Mouse (Mus musculus) kidney, embryonic 16.5 days (tissue): ENCODE results near the gene Folr1. TPM values are rescaled to one million over a fixed set of nuclear protein-coding genes. Genes with fewer than 3 reads are reported as not detected.

ENCODE experiments used
- ATAC-seq: fragments of 200-750 bp; cut with Nextera tagmentation; 2 replicates; pipeline ENCODE4 v1.8.0; 2017; ENCODE audit warnings: moderate TSS enrichment; ENCODE audit not compliant: low FRiP score, low TSS enrichment
- H3K27ac ChIP-seq: fragments of 300-500 bp; sonication (generic); 2 replicates; pipeline ENCODE4 v1.5.1; 2014; ENCODE audit warnings: low read length
- H3K27me3 ChIP-seq: fragments of 300-500 bp; sonication (generic); 2 replicates; pipeline ENCODE4 v1.6.1; 2014; ENCODE audit warnings: low read length, control low read depth, mixed read lengths; ENCODE audit not compliant: insufficient read depth
- H3K36me3 ChIP-seq: fragments of 300-500 bp; sonication (generic); 2 replicates; pipeline ENCODE4 v1.6.1; 2014; ENCODE audit warnings: low read length, control low read depth, mixed read lengths; ENCODE audit not compliant: insufficient read depth
- H3K4me1 ChIP-seq: fragments of 300-500 bp; sonication (generic); 2 replicates; pipeline ENCODE4 v1.6.1; 2014; ENCODE audit warnings: low read length, control low read depth, mixed read lengths; ENCODE audit not compliant: insufficient read depth
- H3K4me2 ChIP-seq: fragments of 300-500 bp; sonication (generic); replicated peaks from 2 replicates; pipeline ENCODE4 v1.6.1; 2014; ENCODE audit warnings: low read depth, low read length
- H3K4me3 ChIP-seq: fragments of 300-500 bp; sonication (generic); 2 replicates; pipeline ENCODE4 v1.5.1; 2014; ENCODE audit warnings: mild to moderate bottlenecking, low read length
- H3K9ac ChIP-seq: fragments of 300-500 bp; sonication (generic); replicated peaks from 2 replicates; pipeline ENCODE4 v1.6.1; 2014; ENCODE audit warnings: low read length
- H3K9me3 ChIP-seq: fragments of 300-500 bp; sonication (generic); 2 replicates; pipeline ENCODE4 v1.6.1; 2016; ENCODE audit warnings: low read length, control low read depth
- WGBS: fragments of 180-500 bp; shearing (Covaris S2); extraction: QIAGEN DNeasy Blood & Tissue Kit; methylation state at CpG from one replicate; pipeline ENCODE4 v1.1.7; 2014; 5-methylcytosine and 5-hydroxymethylcytosine counted together
- polyA plus RNA-seq: library from polyadenylated mRNA; unstranded; fragments of >200 nt; fragmentation: Nextera tagmentation; extraction: Ambion mirVana; gene quantifications from 2 replicates; pipeline ENCODE4 v1.2.1, GENCODE M21; 2015

The Folr1 gene
- polyA plus RNA-seq, result 82.5 and 98.0 TPM in 2 replicates

DNA sequence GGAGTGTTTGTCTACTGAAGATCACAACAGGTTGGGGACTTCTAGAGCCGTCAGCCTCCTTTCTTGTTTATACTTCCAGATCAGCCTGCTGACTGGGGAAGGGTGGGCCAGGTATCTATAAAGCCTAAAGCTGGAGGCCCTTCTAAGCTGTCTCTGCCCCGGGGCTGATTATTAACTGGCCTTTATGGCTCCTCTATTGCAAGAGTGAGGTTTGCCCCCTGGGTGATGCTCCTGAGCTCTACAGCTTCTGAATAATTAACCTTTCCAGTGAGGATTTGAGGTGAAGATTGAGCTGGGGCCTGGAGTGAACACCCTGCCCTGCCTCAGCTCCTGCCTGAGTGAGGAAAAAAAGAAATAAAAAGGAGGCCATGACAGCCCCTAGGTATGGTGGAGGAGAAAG lies at the start of gene Folr1:
Gene Folr1, minus strand, starts transcription at position 160 of the 400 bp plus-strand sequence.
- H3K4me1 ChIP-seq, result peaks cover 18% of the 10 kb centered on the region
- WGBS, result 46% methylated on average over 2 of the region's 2 CpGs
- no peaks in the 10 kb centered on the region for H3K27me3 ChIP-seq
- peak within 1 kb of the TSS; percentile 40 for H3K4me2 ChIP-seq
- H3K36me3 ChIP-seq, result no peaks in the 10 kb centered on the region
- H3K4me3 ChIP-seq, result peak within 1 kb of the TSS; percentile 16
- peak within 1 kb of the TSS; percentile 80 for H3K27ac ChIP-seq
- no peaks in the 10 kb centered on the region for H3K9me3 ChIP-seq
- peak within 1 kb of the TSS; percentile 42 for H3K9ac ChIP-seq
- peak; percentile 78; the same call in 1 of the 2 replicates for ATAC-seq

DNA sequence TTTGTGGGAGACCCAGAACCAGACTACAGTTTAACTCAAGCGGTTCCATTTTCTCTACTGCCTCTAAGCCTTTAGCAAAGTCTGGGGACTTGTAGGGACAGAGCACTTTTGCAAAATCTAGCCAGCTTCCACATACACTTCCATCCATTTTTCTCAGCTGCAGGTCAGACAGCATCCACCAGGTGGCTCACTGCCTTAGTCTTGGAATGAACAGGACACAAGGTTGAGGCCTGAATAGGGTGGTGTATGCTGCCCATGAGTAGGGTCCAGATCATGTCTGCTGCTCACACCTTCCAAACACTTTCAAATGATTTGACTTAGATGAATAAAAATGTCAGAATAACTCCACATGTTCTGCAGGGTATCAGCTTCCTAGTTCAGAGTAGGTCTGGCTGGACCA lies 47.5 kb upstream of the Folr1 start:
- H3K27me3 ChIP-seq, result no peaks in the 10 kb centered on the region
- no peak overlapping the region for H3K4me2 ChIP-seq
- WGBS, result 30% methylated on average over 1 of the region's 1 CpGs
- no peak overlapping the region for H3K27ac ChIP-seq
- H3K9ac ChIP-seq, result no peak overlapping the region
- no peak overlapping the region for H3K4me3 ChIP-seq
- H3K4me1 ChIP-seq, result no peaks in the 10 kb centered on the region
- peaks cover 24% of the 10 kb centered on the region for H3K36me3 ChIP-seq
- no peaks in the 10 kb centered on the region for H3K9me3 ChIP-seq
- peak; percentile 87 for ATAC-seq

DNA sequence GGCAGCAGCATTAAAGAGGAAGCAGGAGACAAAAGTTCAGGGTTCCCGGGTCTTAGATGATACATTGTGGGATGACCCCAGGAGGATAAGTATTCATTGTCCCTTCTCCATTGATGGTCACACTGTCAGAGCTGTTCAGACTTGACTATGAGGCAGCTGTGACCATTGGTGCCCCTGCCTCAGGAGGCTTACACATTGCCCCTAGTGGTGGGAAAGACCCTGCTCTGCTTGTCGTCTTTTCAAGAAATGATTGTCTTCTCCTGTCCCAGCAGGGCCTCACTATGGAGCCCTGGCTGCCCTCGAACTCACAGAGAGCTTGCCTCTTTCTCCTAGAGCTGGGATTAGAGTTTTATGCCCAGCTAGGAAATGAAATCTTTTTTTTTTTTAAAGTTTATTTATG lies 41.4 kb upstream of the Folr1 start:
- no peaks in the 10 kb centered on the region for H3K9me3 ChIP-seq
- no peaks in the 10 kb centered on the region for H3K27me3 ChIP-seq
- WGBS, result 69% methylated on average over 3 of the region's 3 CpGs
- peaks cover 10% of the 10 kb centered on the region; the same call in 1 of the 2 replicates for H3K4me1 ChIP-seq
- H3K4me2 ChIP-seq, result no peak overlapping the region
- ATAC-seq, result no peak
- peaks cover 50% of the 10 kb centered on the region for H3K36me3 ChIP-seq
- no peak overlapping the region for H3K27ac ChIP-seq
- no peak overlapping the region for H3K9ac ChIP-seq
- H3K4me3 ChIP-seq, result no peak overlapping the region

DNA sequence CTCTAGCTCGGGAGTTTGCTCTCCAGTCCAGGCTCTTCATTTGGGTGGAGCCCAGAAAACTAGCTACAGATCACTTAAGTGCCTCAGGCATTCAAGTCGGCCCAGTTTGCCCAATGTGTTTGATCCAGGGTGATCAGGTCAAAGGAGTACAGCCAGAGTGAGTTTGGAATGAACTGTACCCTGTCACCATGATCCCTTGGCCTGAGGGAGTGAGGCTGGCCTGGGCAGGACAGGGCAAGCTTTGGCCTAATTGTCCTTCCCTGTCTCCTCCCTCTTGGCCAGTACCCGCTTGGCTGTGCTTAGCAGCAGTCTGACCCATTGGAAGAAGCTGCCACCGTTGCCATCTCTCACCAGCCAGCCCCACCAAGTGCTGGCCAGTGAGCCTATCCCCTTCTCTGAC lies 39.5 kb upstream of the Folr1 start:
- peaks cover 45% of the 10 kb centered on the region for H3K36me3 ChIP-seq

DNA sequence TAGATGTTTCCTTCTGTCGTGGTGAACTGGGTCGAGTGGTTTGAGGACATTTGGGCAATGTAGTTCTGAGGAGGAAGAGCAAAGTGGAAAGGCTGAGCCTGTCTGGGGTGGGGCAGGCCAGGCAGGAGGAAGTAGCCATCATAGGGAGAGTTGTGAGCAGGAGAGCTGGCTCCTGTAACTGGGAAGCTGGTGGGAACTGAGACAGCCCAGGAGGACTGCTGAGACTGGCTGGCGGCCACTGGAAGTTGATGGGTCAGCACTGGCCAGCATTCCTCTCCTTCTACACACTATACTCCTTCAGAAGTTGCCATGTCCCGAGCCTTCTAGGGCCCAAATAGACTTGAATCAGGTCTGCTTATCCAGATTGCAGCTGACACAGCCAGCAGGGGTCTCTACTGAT lies 37.8 kb upstream of the Folr1 start:
- Histone ChIP-seq H3K4me1 (peaks cover 23% of the 10 kb centered on the region), H3K4me3 (no peak overlapping the region), H3K27me3 (no peaks in the 10 kb centered on the region), H3K9ac (peak overlapping the region; percentile 9; the same call in 1 of the 2 replicates), H3K36me3 (peaks cover 30% of the 10 kb centered on the region), H3K27ac (no peak overlapping the region), H3K4me2 (no peak overlapping the region), H3K9me3 (no peaks in the 10 kb centered on the region)
- no peak for ATAC-seq
- WGBS, result 62% methylated on average over 4 of the region's 4 CpGs

More for the DNA sequence above, 39.5 kb upstream of the Folr1 start:
- H3K4me3 ChIP-seq, result no peak overlapping the region
- WGBS, result 80% methylated on average over 4 of the region's 4 CpGs
- H3K4me2 ChIP-seq, result no peak overlapping the region
- peaks cover 19% of the 10 kb centered on the region for H3K4me1 ChIP-seq
- no peak overlapping the region for H3K27ac ChIP-seq
- no peaks in the 10 kb centered on the region for H3K27me3 ChIP-seq
- no peak overlapping the region for H3K9ac ChIP-seq
- H3K9me3 ChIP-seq, result no peaks in the 10 kb centered on the region
- no peak for ATAC-seq

DNA sequence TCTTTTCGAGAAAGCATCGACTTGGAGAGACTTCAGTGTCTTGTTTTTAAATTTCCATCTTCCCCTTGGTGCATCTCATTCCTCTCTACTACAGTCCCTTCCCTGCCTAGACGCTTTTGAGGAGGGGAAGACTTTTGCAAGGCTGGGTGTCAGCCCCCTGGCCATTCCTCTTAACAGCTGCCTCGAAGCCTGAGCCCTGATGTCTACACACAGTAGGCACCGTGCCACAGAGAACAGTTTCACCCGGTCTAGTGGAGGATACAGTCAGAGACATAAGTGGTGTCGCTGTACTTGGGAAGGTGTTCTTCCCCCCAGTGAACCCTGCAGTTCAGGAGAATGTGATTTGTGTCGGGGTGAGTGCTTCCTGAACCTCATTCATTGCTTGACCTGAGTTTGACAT lies 36.1 kb upstream of the Folr1 start:
- WGBS, result 58% methylated on average over 8 of the region's 8 CpGs
- Histone ChIP-seq H3K4me3 (peak overlapping the region; percentile 75), H3K4me1 (peaks cover 23% of the 10 kb centered on the region), H3K9ac (peak overlapping the region; percentile 91), H3K36me3 (peaks cover 29% of the 10 kb centered on the region), H3K4me2 (peak overlapping the region; percentile 73), H3K9me3 (no peaks in the 10 kb centered on the region), H3K27me3 (no peaks in the 10 kb centered on the region), H3K27ac (peak overlapping the region; percentile 97; the same call in 1 of the 2 replicates)
- ATAC-seq, result no peak

DNA sequence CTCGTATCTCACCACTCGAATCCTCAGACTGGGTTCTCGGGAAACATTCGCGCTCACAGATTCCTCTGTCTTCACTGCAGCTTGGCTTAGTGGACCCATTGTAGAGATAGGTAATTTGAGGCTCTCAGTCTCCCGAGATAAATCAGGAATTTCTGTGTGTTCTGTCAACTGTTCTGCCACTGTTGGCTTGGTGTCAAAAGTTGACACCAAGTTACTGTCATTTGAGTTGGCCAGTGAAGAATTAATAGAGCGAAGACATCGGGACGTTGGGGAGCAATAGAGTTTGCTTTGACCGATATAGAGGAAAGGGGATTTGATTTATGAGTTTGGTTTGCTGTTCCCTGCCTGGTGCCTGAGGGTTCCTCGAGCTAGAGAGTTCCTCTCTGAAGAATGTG lies 35.7 kb upstream of the Folr1 start, which contains the start of gene Tomt:
Gene Tomt, minus strand, starts transcription at position 73 of the 395 bp plus-strand sequence.
- WGBS, result 5% methylated on average over 11 of the region's 11 CpGs
- Histone ChIP-seq H3K9me3 (no peaks in the 10 kb centered on the region), H3K27me3 (no peaks in the 10 kb centered on the region), H3K4me2 (peak within 1 kb of the TSS; percentile 73), H3K36me3 (peaks cover 26% of the 10 kb centered on the region), H3K4me3 (peak within 1 kb of the TSS; percentile 75), H3K4me1 (peaks cover 23% of the 10 kb centered on the region), H3K27ac (peak within 1 kb of the TSS; percentile 97), H3K9ac (peak within 1 kb of the TSS; percentile 91)
- ATAC-seq, result no peak

DNA sequence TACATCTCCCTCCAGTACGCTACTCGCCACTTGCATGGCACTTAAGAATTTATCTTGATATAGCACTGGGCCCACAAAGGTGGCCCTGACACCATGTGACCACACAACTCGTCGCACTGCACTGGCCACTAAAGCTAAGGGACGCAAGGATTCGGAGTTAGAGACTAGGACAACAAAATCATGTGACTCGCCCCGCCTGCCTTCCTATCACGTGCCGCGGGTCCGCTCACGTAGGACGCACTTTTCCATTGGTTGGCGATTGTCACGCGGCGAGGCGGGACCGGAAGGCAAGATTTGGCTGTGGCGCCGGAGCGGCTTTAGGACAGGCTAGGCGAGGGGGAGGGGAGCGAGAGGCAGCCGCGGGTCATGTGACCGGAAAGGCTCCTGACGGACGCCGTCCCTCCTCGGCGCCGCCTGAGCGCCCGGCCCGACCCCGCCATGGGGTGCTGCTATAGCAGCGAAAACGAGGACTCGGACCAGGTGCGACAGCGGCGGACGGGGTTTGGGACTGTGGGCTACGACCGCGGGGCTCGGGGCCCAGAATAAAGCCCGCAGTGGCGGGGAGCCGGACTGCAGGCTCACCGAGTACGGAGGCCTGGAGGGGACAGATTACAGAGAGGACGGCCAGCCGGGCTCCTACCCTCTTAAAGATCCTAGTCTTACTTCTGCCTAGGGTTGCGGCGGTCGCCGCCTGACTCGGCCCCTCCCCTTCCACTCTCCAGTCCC lies 35.1 kb upstream of the Folr1 start, which contains the start of gene Lamtor1:
Gene Lamtor1, plus strand, starts transcription at position 344 of the 726 bp plus-strand sequence.
- peak within 1 kb of the TSS; percentile 97 for H3K27ac ChIP-seq
- peak within 1 kb of the TSS; percentile 73 for H3K4me2 ChIP-seq
- H3K9ac ChIP-seq, result peak within 1 kb of the TSS; percentile 91
- H3K4me1 ChIP-seq, result peaks cover 23% of the 10 kb centered on the region
- no peaks in the 10 kb centered on the region for H3K9me3 ChIP-seq
- H3K4me3 ChIP-seq, result peak within 1 kb of the TSS; percentile 75
- under 1% methylated on average over 61 of the region's 61 CpGs for WGBS
- ATAC-seq, result peak; percentile 98
- H3K36me3 ChIP-seq, result peaks cover 21% of the 10 kb centered on the region
- H3K27me3 ChIP-seq, result no peaks in the 10 kb centered on the region

DNA sequence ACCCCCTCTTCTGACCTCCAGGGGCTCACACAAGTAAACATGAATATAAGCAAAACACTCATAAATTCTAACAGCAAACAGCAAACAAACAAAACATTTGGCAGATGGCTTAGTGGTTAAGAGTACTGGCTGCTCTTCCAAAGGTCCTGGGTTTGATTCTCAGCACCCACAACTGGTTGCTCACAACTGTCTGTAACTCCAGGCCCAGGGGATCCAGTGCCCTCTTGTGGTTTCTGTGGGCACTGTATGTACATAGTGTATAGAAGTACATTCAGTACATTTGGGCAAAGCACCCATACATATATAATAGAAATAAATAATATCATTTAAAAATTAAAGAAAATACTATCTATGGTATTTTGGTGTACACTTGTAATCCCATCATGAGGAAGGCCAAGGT lies 32.3 kb upstream of the Folr1 start:
- H3K27me3 ChIP-seq, result no peaks in the 10 kb centered on the region
- no peak for ATAC-seq
- 0 out of 2 replicates have a peak, but pooled peaks cover 10% of the 10 kb centered on the region for H3K36me3 ChIP-seq
- no peak overlapping the region for H3K9ac ChIP-seq
- no peaks in the 10 kb centered on the region for H3K9me3 ChIP-seq
- H3K4me3 ChIP-seq, result no peak overlapping the region
- H3K4me2 ChIP-seq, result no peak overlapping the region
- no peak overlapping the region for H3K27ac ChIP-seq
- peaks cover 18% of the 10 kb centered on the region for H3K4me1 ChIP-seq

DNA sequence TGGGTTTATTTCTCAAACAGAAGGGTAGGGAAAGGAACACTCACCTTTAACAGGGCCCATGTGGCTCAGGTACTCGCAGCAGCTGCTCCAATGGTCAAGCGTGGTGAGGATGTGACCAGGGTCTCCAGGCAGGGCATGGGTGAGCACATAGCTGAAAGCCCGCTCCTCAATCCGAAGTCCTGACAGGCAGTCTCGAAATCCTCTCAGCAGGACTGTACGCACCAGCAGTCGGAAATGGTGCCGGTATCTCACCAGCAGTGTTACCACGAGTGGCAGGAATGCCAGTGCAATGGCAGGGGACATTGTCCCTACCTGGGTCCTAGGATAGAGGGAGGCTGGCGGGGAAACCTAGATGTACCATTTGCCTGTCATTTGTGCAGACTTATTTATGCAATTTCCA lies 31.4 kb upstream of the Folr1 start:
- H3K36me3 ChIP-seq, result 0 out of 2 replicates have a peak, but pooled peaks cover 10% of the 10 kb centered on the region
- H3K9ac ChIP-seq, result no peak overlapping the region
- H3K4me2 ChIP-seq, result no peak overlapping the region
- H3K27ac ChIP-seq, result no peak overlapping the region
- no peak overlapping the region for H3K4me3 ChIP-seq
- no peak for ATAC-seq
- H3K4me1 ChIP-seq, result peaks cover 18% of the 10 kb centered on the region
- 88% methylated on average over 10 of the region's 10 CpGs for WGBS
- H3K9me3 ChIP-seq, result no peaks in the 10 kb centered on the region
- no peaks in the 10 kb centered on the region for H3K27me3 ChIP-seq
